Mouse (Mus musculus) kidney, embryonic 14.5 days (tissue): ENCODE measurements at regions not wholly inside any gene's neighbourhood (a gene's known extent, or its start where the extent isn't known, plus 50 kb on each side); places are given as distances from the start of the nearest gene placed in this dataset.

Experiments
- ATAC-seq: fragments of 200-750 bp; cut with Nextera tagmentation; 2 replicates; pipeline ENCODE4 v1.8.0; 2017; ENCODE audit warnings: moderate number of reproducible peaks, mild to moderate bottlenecking, moderate TSS enrichment, moderate library complexity; ENCODE audit not compliant: low FRiP score, low TSS enrichment
- H3K27ac ChIP-seq: fragments of 300-500 bp; sonication (generic); 2 replicates; pipeline ENCODE4 v1.5.1; 2014; ENCODE audit warnings: low read depth, mild to moderate bottlenecking, low read length, moderate library complexity, mixed read lengths
- H3K27me3 ChIP-seq: fragments of 300-500 bp; sonication (generic); 2 replicates; pipeline ENCODE4 v1.6.1; 2014; ENCODE audit warnings: mild to moderate bottlenecking, low read length; ENCODE audit not compliant: control insufficient read depth, insufficient read depth
- H3K36me3 ChIP-seq: fragments of 300-500 bp; sonication (generic); 2 replicates; pipeline ENCODE4 v1.6.1; 2014; ENCODE audit warnings: low read length, mixed read lengths; ENCODE audit not compliant: control insufficient read depth, insufficient read depth
- H3K4me1 ChIP-seq: fragments of 300-500 bp; sonication (generic); 2 replicates; pipeline ENCODE4 v1.6.1; 2014; ENCODE audit warnings: low read length, mixed read lengths; ENCODE audit not compliant: control insufficient read depth, insufficient read depth
- H3K4me2 ChIP-seq: fragments of 300-500 bp; sonication (generic); replicated peaks from 2 replicates; pipeline ENCODE4 v1.6.1; 2014; ENCODE audit warnings: low read depth, mild to moderate bottlenecking, low read length
- H3K4me3 ChIP-seq: fragments of 300-500 bp; sonication (generic); 2 replicates; pipeline ENCODE4 v1.5.1; 2014; ENCODE audit warnings: mild to moderate bottlenecking, low read length
- H3K9ac ChIP-seq: fragments of 300-500 bp; sonication (generic); 2 replicates; pipeline ENCODE4 v1.6.1; 2014; ENCODE audit warnings: low read depth, mild to moderate bottlenecking, low read length, moderate library complexity
- H3K9me3 ChIP-seq: fragments of 300-500 bp; sonication (generic); 2 replicates; pipeline ENCODE4 v1.6.1; 2016; ENCODE audit warnings: low read length; ENCODE audit not compliant: control insufficient read depth
- whole genome bisulfite sequencing: fragments of 180-500 bp; shearing (Covaris S2); extraction: QIAGEN DNeasy Blood & Tissue Kit; methylation state at CpG from one replicate; pipeline ENCODE4 v1.1.7; 2014; 5-methylcytosine and 5-hydroxymethylcytosine counted together

DNA sequence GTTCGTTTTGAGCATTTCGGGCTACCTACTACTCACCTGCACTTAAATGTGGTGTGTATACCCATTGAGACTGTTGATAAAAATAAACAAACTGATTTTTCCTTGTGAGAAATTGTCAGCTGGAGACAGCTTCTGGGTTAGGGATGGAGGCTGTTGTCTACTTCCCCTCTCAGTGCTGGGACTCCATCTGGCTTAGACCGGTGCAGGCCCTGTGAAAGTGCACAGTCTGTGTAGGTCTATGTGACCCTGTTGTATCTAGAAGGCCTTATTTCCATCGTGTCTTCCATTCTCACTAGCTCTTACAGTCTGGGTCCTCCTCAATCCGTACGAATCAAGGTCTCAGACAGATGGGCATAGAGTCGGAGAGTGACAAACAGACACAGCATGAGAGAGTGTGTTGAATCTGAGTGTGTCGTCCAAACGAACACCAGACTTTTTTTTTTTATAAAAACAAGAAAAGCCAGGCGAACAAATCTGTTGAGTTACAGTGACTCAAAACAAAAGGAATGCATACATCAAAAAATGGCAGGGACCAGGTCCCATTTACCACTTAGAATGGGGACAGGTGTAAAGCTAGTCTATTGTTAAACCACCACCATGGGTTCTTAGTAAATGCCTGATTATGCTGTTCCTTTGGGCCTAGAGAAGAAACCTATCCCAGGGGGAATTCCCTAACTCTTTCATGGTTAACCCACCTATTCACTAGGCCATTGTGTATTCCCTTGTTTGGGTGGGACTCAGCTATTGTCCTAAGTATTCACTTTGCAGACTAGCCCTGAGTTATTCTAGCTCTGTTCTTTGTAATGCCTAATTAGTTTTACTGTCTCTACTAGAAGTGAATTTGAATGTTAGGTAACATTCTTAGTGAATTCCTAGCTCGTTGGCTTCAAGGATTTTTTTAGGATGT lies 69.1 kb upstream of the Pax1 start:
- ATAC-seq = no peak
- Histone ChIP-seq H3K9me3 (no peaks in the 10 kb centered on the region), H3K4me3 (no peak overlapping the region), H3K9ac (no peak overlapping the region), H3K4me2 (no peak overlapping the region), H3K27me3 (no peaks in the 10 kb centered on the region), H3K36me3 (no peaks in the 10 kb centered on the region), H3K4me1 (no peaks in the 10 kb centered on the region), H3K27ac (no peak overlapping the region)
- WGBS = 62% methylated on average over 11 of the region's 11 CpGs

DNA sequence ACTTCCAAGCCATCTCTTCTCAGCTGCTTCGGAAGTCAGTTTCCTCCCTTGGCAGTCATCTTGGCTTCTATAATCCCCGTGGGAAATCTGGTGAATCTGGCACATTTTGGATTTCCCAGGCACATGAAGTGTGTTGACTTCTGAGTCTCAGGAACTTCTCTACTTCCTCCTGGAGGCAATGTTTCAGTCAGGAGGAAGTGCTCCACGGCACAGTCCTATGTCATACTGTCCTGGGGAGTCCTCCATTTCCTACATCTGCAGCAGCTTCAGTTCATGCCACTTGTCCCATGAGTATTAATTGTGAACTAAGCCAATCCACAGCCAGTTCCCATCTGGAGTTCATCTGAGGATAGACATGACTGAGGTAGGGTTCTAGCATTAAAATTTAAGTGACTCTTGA lies 78.3 kb upstream of the Pax1 start:
- Histone ChIP-seq H3K4me3 (no peak overlapping the region), H3K9ac (no peak overlapping the region), H3K9me3 (no peaks in the 10 kb centered on the region), H3K4me1 (no peaks in the 10 kb centered on the region), H3K4me2 (no peak overlapping the region), H3K36me3 (no peaks in the 10 kb centered on the region), H3K27me3 (no peaks in the 10 kb centered on the region), H3K27ac (no peak overlapping the region)
- ATAC-seq = no peak
- 72% methylated on average over 3 of the region's 3 CpGs for WGBS

DNA sequence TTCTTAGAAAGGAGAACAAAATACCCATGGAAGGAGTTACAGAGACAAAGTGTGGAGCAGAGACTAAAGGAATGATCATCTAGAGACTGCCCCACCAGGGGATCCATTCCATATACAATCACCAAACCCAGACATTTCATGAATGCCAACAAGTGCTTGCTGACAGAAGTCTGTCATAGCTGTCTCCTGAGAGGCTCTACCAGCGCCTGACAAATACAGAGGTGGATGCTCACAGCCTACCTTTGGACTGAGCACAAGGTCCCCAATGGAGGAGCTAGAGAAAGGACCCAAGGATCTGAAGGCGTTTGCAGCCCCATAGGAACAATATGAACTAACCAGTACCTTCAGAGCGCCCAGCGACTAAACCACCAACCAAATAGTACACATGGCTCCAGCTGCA lies 83.6 kb upstream of the Nkx2-2 start:
- Histone ChIP-seq H3K4me3 (no peak overlapping the region), H3K27ac (no peak overlapping the region)
- 80% methylated on average over 4 of the region's 4 CpGs for WGBS

DNA sequence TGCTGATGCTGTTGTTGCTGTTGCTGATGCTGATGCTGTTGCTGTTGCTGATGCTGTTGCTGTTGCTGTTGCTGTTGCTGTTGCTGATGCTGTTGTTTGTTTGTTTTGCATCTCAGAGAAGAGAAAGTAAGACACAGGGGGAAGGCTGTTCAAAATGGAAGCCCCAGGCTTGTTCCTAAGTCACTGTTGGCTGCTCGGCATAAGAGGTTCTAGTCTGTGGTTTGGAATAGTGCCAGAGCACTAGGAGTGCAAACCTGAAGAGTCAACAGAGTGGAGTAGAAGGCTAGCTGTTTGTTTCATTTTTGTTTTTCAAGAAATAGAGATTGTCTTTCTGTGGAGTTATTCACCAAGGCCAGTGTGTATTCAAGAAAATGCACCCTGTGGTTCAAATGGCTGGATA lies 75.1 kb upstream of the Nkx2-2 start:
- Histone ChIP-seq H3K27me3 (no peaks in the 10 kb centered on the region), H3K9me3 (no peaks in the 10 kb centered on the region), H3K4me1 (no peaks in the 10 kb centered on the region), H3K36me3 (no peaks in the 10 kb centered on the region), H3K27ac (no peak overlapping the region), H3K4me3 (no peak overlapping the region), H3K4me2 (no peak overlapping the region), H3K9ac (no peak overlapping the region)
- ATAC-seq = no peak
- 84% methylated on average over 1 of the region's 1 CpGs for WGBS

More for the DNA sequence above, 83.6 kb upstream of the Nkx2-2 start:
- no peaks in the 10 kb centered on the region for H3K4me1 ChIP-seq
- no peak overlapping the region for H3K4me2 ChIP-seq
- no peaks in the 10 kb centered on the region for H3K36me3 ChIP-seq
- H3K27me3 ChIP-seq = no peaks in the 10 kb centered on the region
- H3K9me3 ChIP-seq = no peaks in the 10 kb centered on the region
- no peak overlapping the region for H3K9ac ChIP-seq
- ATAC-seq = no peak

DNA sequence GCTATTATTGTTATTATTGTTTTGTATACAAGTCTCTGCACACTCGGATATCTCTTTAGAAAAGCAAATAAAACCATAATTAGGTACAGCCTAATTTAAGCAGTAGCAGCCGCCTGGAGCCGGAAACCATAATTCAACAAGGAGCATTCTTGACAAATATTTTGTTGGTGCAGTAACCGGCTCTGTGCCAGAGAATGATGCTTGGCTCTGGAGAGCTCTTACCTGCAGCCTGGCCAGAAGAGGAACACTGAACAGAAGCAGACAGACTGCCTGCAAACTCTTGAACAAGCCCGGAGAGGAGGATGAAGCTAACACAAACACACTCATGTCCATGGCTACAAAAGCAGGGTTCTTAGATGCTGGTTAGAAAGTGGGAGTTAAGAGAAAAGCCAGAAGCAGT lies 73.9 kb upstream of the Nkx2-2 start:
- no peaks in the 10 kb centered on the region for H3K4me1 ChIP-seq
- H3K9me3 ChIP-seq = no peaks in the 10 kb centered on the region
- no peak overlapping the region for H3K27ac ChIP-seq
- H3K4me2 ChIP-seq = no peak overlapping the region
- 67% methylated on average over 5 of the region's 5 CpGs for WGBS
- no peak for ATAC-seq
- H3K36me3 ChIP-seq = no peaks in the 10 kb centered on the region
- H3K9ac ChIP-seq = no peak overlapping the region
- H3K4me3 ChIP-seq = no peak overlapping the region
- H3K27me3 ChIP-seq = no peaks in the 10 kb centered on the region

DNA sequence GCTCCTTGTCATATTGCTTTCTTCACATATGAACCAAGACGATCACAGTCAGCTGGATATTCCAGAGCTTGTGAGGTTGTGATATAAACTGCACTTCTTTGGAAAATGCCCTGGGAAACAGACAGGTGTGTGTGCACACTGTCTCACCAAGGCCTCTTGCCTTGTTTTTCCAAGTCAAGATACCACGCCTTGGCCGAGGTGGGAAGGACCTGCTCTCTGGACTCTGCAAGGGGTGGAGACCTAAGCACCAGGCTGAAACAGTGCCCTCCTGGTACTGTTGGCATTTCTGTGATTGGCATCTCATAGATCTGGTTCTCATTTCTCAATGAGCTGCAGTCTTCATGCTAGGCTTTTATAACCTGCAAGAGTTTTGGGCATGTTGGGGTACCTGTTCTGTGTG lies 73.2 kb upstream of the Nkx2-2 start:
- H3K4me3 ChIP-seq = no peak overlapping the region
- no peak for ATAC-seq
- no peaks in the 10 kb centered on the region for H3K36me3 ChIP-seq
- no peaks in the 10 kb centered on the region for H3K27me3 ChIP-seq
- H3K9me3 ChIP-seq = no peaks in the 10 kb centered on the region
- no peaks in the 10 kb centered on the region for H3K4me1 ChIP-seq
- H3K4me2 ChIP-seq = no peak overlapping the region
- 87% methylated on average over 3 of the region's 3 CpGs for WGBS
- H3K9ac ChIP-seq = no peak overlapping the region
- H3K27ac ChIP-seq = no peak overlapping the region

DNA sequence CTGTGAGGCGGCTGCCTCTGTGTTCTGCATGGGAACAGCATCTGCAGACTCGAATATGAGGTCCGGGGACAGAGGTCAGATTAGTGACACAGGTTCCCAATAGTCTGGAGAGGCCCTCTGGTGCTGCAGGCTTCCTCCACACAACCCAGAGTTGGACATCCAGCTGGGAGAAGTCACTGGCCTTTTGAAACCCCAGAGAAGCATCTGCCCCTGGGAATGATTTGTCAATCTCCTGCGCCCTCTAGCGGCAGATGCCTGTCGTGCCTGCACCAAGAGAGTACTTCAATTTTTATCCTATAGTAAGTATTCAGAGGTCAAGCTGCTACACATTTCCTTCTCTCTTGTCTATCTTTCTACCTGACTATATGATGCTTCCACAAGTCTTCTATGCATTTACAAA lies 62.7 kb upstream of the Nkx2-2 start:
- H3K27ac ChIP-seq = no peak overlapping the region
- no peak overlapping the region for H3K4me2 ChIP-seq
- H3K27me3 ChIP-seq = no peaks in the 10 kb centered on the region
- H3K4me1 ChIP-seq = no peaks in the 10 kb centered on the region
- H3K9ac ChIP-seq = no peak overlapping the region
- H3K9me3 ChIP-seq = no peaks in the 10 kb centered on the region
- no peak overlapping the region for H3K4me3 ChIP-seq
- H3K36me3 ChIP-seq = no peaks in the 10 kb centered on the region
- peak; percentile 55; the same call in 1 of the 2 replicates for ATAC-seq
- WGBS = 26% methylated on average over 6 of the region's 6 CpGs

DNA sequence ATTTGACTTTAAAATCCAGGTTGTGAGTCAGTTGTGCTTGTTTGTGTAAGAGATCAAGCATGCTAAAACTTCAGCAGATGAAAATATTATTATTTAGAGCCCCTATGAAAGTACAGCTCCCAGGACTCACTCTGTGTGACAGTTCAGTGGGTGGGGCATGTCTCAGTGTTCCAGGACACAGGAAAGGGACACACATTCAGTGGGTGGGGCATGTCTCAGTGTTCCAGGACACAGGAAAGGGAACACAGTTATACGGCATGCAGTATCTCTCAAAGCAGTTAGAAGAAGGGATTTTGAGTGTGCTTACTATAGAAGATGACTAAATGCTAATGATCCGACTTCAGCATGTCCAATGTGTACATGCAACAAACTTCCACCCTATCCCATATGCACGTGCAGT lies 60.9 kb upstream of the Nkx2-2 start:
- no peaks in the 10 kb centered on the region for H3K27me3 ChIP-seq
- no peak overlapping the region for H3K4me2 ChIP-seq
- no peaks in the 10 kb centered on the region for H3K4me1 ChIP-seq
- no peak overlapping the region for H3K27ac ChIP-seq
- no peak for ATAC-seq
- WGBS = 78% methylated on average over 3 of the region's 3 CpGs
- H3K4me3 ChIP-seq = no peak overlapping the region
- no peaks in the 10 kb centered on the region for H3K36me3 ChIP-seq
- H3K9ac ChIP-seq = no peak overlapping the region
- no peaks in the 10 kb centered on the region for H3K9me3 ChIP-seq

DNA sequence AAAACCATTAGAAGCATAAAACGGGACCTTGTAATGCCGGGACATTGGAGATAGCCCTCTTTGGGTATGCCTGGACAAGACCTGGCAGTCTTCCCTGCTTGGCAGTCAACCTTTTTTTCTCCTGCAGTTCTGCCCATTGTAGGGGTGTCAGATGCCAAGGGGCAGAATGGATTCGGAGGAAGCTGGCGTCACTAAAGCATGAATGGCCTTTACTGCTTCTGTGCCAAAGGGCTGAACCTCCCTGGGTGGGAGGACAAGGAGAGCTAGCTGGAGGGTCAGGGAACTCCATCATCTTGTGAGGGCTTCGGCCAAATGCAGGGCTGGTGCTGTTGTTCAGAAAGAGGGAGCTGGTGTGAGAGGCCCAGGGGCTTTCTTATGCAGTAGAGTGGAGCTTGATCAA lies 60.1 kb upstream of the Nkx2-2 start:
- WGBS = 48% methylated on average over 5 of the region's 5 CpGs
- Histone ChIP-seq H3K4me2 (no peak overlapping the region), H3K27me3 (no peaks in the 10 kb centered on the region), H3K36me3 (no peaks in the 10 kb centered on the region), H3K4me1 (no peaks in the 10 kb centered on the region), H3K27ac (no peak overlapping the region), H3K9me3 (no peaks in the 10 kb centered on the region), H3K4me3 (no peak overlapping the region), H3K9ac (no peak overlapping the region)
- ATAC-seq = no peak
